Mouse (Mus musculus): Measurements from ENCODE around the gene Olfr1367.

The Olfr1367 gene

GRCm38 (mm10) chr13:21346610-21347009 is at the start of gene Olfr1367:
Gene Olfr1367, plus strand, starts transcription at chr13:21346910.
- no peak for DNase-seq (ENCODE audit: low spot score in 2 of 2)

- DNase-seq (ENCODE audit: low spot score in 2 of 2), result no peak
These were observed 48.2 kb upstream of the Olfr1367 start for GRCm38 (mm10) chr13:21298557-21298956.

GRCm38 (mm10) chr13:21304483-21305066 is 42.1 kb upstream of the Olfr1367 start:
- no peak for DNase-seq (ENCODE audit: low spot score in 2 of 2)

GRCm38 (mm10) chr13:21309788-21310187 is 36.9 kb upstream of the Olfr1367 start:
- no peak for DNase-seq (ENCODE audit: low spot score in 2 of 2)

- no peak for DNase-seq (ENCODE audit: low spot score in 2 of 2)
These were observed 34.8 kb upstream of the Olfr1367 start, which contains the start of gene Gpx6 for GRCm38 (mm10) chr13:21311926-21312325. Gene Gpx6, plus strand, starts transcription at chr13:21312125.

GRCm38 (mm10) chr13:21312854-21313253 is 33.9 kb upstream of the Olfr1367 start:
- DNase-seq (ENCODE audit: low spot score in 2 of 2), result no peak

- DNase-seq (ENCODE audit: low spot score in 2 of 2), result no peak
These were observed 32.8 kb upstream of the Olfr1367 start for GRCm38 (mm10) chr13:21313903-21314302.

- no peak for DNase-seq (ENCODE audit: low spot score in 2 of 2)
These were observed 26.4 kb upstream of the Olfr1367 start for GRCm38 (mm10) chr13:21320262-21320661.

GRCm38 (mm10) chr13:21321890-21322494 is 24.7 kb upstream of the Olfr1367 start:
- no peak for DNase-seq (ENCODE audit: low spot score in 2 of 2)

- DNase-seq (ENCODE audit: low spot score in 2 of 2), result no peak
These were observed 24.0 kb upstream of the Olfr1367 start for GRCm38 (mm10) chr13:21322509-21323375.

GRCm38 (mm10) chr13:21323405-21323804 is 23.3 kb upstream of the Olfr1367 start:
- no peak for DNase-seq (ENCODE audit: low spot score in 2 of 2)

GRCm38 (mm10) chr13:21326191-21326590 is 20.5 kb upstream of the Olfr1367 start:
- peak in 1 of 2 experiments; percentile 6 for DNase-seq (ENCODE audit: low spot score in 2 of 2)

- DNase-seq (ENCODE audit: low spot score in 2 of 2), result peak; percentile 48 to 77
These were observed 20.0 kb upstream of the Olfr1367 start for GRCm38 (mm10) chr13:21326657-21327211.

- DNase-seq (ENCODE audit: low spot score in 2 of 2), result no peak
These were observed 19.3 kb upstream of the Olfr1367 start for GRCm38 (mm10) chr13:21327424-21327823.

- DNase-seq (ENCODE audit: low spot score in 2 of 2), result no peak
These were observed 3.9 kb downstream of the Olfr1367 start for GRCm38 (mm10) chr13:21350593-21350992.

GRCm38 (mm10) chr13:21362621-21363248 is 16.0 kb downstream of the Olfr1367 start, which contains the start of gene Zscan12:
Gene Zscan12, plus strand, starts transcription at chr13:21362820.
- peak; percentile 93 to 95 for DNase-seq (ENCODE audit: low spot score in 2 of 2)

GRCm38 (mm10) chr13:21363719-21364118 is 17.0 kb downstream of the Olfr1367 start:
- DNase-seq (ENCODE audit: low spot score in 2 of 2), result no peak

- DNase-seq (ENCODE audit: low spot score in 2 of 2), result no peak
These were observed 19.9 kb downstream of the Olfr1367 start for GRCm38 (mm10) chr13:21366635-21367034.

- DNase-seq (ENCODE audit: low spot score in 2 of 2), result no peak
These were observed 26.0 kb downstream of the Olfr1367 start for GRCm38 (mm10) chr13:21372700-21373099.

GRCm38 (mm10) chr13:21377773-21378172 is 31.1 kb downstream of the Olfr1367 start:
- DNase-seq (ENCODE audit: low spot score in 2 of 2), result no peak

GRCm38 (mm10) chr13:21395211-21395610 is 48.5 kb downstream of the Olfr1367 start:
- DNase-seq (ENCODE audit: low spot score in 2 of 2), result no peak

- DNase-seq (ENCODE audit: low spot score in 2 of 2), result no peak
These were observed 48.9 kb downstream of the Olfr1367 start for GRCm38 (mm10) chr13:21395623-21396022.

Measured in heart, adult 9 months (tissue).